Mouse (Mus musculus) small intestine, adult 2 months (tissue): ENCODE results near the gene Smad5.

Experiments used
- CTCF ChIP-seq: fragments of 200-500 bp; IDR thresholded peaks from 2 replicates; pipeline ENCODE4 v1.5.1; 2012; ENCODE audit warnings: low read depth, mild to moderate bottlenecking, control low read depth, inconsistent platforms, low read length, moderate library complexity, mixed read lengths; ENCODE audit not compliant: insufficient replicate concordance, insufficient read length; ENCODE audit errors: extremely low read depth
- POLR2A ChIP-seq: fragments of 200-500 bp; IDR thresholded peaks from 2 replicates; pipeline ENCODE4 v1.6.1; 2012; ENCODE audit warnings: low read depth, mild to moderate bottlenecking, control low read depth, inconsistent platforms, low read length, moderate library complexity

DNA sequence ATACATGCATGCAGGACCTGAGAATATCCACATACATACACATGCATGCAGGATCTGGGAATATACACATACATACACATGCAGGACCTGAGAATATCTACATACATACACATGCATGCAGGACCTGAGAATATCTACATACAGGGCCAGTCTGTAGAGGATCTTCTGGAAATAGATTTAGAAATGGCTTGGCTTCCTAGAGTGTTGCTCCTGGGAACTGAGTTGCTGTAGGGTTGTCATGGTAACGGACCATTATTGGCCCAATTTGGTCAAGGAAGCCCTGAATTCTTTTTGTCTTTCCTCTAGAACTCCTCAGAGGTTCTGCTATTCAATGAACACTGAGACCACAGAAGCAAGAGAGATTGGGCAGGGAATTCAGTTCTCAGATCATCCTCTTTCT is 79.8 kb downstream of the Smad5 start:
- TF ChIP-seq CTCF, result no peak
- TF ChIP-seq POLR2A, result no peak
